Mouse (Mus musculus): ENCODE results near the gene Naa30. TPM values are rescaled to one million over a fixed set of nuclear protein-coding genes. Genes with fewer than 3 reads are reported as not detected.

Naa30 gene
- polyA plus RNA-seq, 1 experiment from 2014 or later, result 12.9 TPM

DNA sequence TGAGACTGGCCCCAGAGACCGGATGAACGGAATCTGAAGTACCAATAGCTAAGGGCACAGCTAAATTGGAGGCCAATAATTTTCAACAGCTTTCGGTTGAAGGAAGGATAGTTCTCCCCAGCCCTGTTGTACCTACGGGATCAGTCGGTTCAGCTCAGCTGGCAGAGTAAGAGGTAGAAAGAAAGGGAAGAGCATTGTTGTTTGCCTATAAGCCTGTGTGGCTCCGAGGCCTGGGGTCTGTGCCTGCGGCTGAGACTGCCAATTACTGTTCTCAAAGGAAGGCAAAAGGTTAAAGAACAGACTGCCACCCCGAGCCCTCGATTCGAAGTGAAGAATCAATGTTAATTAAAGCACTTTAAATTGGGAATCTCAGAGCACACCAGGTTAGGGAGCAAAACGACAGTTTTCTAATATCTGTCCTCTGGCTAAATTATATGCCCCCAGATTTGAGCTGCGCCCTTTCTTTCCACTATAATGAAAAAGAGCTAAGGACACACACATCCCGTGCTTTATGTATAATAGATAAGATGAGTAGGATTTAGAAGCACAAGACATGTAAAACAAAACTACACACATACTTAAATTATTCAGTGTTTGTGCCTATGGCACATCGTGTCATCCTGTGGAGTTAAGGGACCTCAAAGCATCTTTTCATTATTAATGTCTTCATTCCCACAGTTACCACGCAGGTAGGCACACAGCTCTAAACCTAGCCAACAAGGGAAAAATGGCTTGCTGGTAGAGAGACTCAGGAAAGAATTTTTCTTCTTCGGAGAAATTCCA, 13.7 kb upstream of the Naa30 start:
- Histone ChIP-seq H3K9me3 (ENCODE audit: control insufficient read depth, low read depth, low read length) (no peaks in the 10 kb centered on the region), H3K4me1 (ENCODE audit: control insufficient read depth, insufficient read depth, low read length) (no peaks in the 10 kb centered on the region), H3K27me3 (ENCODE audit: control insufficient read depth, insufficient read depth, low read length) (no peaks in the 10 kb centered on the region), H3K9ac (replicated peaks; ENCODE audit: low read depth, low read length) (no peak overlapping the region), H3K36me3 (ENCODE audit: control insufficient read depth, insufficient read depth, low read length) (no peaks in the 10 kb centered on the region), H3K27ac (ENCODE audit: low read length) (no peak overlapping the region), H3K4me3 (ENCODE audit: low read depth, low read length) (no peak overlapping the region), H3K4me2 (replicated peaks; ENCODE audit: low read depth, low read length) (no peak overlapping the region)
- no peak for ATAC-seq (ENCODE audit: insufficient number of reproducible peaks, insufficient read depth, low FRiP score, low read depth)
- 75% methylated on average over 16 of the region's 16 CpGs for WGBS

DNA sequence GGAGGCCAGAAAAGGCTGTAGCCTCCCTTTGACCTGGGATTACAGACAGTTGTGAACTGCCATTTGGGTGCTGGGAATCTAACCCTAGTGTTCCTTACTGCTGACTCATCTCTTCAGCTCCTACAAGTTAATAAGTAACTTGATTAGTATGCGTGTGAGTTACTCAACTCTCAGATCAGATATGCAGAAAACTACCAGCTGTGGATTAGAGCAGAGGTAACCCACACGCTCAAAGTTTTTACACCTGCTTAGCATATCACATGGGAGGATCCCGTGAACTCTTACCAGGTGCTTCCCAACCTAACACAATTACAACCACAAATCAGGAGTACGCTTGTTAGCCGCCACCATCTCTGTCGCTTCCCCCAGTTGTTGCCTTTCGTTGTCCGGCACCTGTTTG, 740 bp upstream of the Naa30 start:
- peak overlapping the region; percentile 95 for H3K4me3 ChIP-seq (ENCODE audit: low read depth, low read length)
- peak; percentile 31; the same call in 1 of the 2 replicates for ATAC-seq (ENCODE audit: insufficient number of reproducible peaks, insufficient read depth, low FRiP score, low read depth)
- 16% methylated on average over 8 of the region's 8 CpGs for WGBS
- H3K9me3 ChIP-seq (ENCODE audit: control insufficient read depth, low read depth, low read length), result no peaks in the 10 kb centered on the region
- peak overlapping the region; percentile 63 for H3K27ac ChIP-seq (ENCODE audit: low read length)
- H3K4me2 ChIP-seq (replicated peaks; ENCODE audit: low read depth, low read length), result peak overlapping the region; percentile 69
- no peaks in the 10 kb centered on the region for H3K27me3 ChIP-seq (ENCODE audit: control insufficient read depth, insufficient read depth, low read length)
- H3K4me1 ChIP-seq (ENCODE audit: control insufficient read depth, insufficient read depth, low read length), result peaks cover 19% of the 10 kb centered on the region
- H3K36me3 ChIP-seq (ENCODE audit: control insufficient read depth, insufficient read depth, low read length), result peaks cover 5% of the 10 kb centered on the region; the same call in 1 of the 2 replicates
- H3K9ac ChIP-seq (replicated peaks; ENCODE audit: low read depth, low read length), result peak overlapping the region; percentile 85; the same call in 1 of the 2 replicates

DNA sequence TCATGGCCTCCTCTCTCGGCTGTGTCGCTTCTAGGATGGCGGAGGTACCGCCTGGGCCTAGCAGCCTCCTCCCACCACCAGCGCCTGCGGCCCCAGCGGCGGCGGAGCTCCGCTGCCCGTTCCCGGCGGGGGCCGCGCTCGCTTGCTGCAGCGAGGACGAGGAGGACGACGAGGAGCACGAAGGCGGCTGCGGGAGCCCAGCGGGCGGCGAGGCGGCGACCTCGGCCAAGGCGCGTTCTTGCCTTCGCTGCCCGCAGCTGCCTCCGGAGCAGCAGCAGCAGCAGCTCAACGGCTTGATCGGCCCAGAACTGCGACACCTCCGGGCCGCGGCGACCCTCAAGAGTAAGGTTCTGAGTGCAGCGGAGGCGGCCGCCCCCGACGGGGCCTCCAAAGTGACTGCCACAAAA, 559 bp downstream of the Naa30 start:
- ATAC-seq (ENCODE audit: insufficient number of reproducible peaks, insufficient read depth, low FRiP score, low read depth), result peak; percentile 69
- Histone ChIP-seq H3K9me3 (ENCODE audit: control insufficient read depth, low read depth, low read length) (no peaks in the 10 kb centered on the region), H3K9ac (replicated peaks; ENCODE audit: low read depth, low read length) (peak overlapping the region; percentile 85), H3K4me3 (ENCODE audit: low read depth, low read length) (peak overlapping the region; percentile 95), H3K27me3 (ENCODE audit: control insufficient read depth, insufficient read depth, low read length) (no peaks in the 10 kb centered on the region), H3K36me3 (ENCODE audit: control insufficient read depth, insufficient read depth, low read length) (peaks cover 5% of the 10 kb centered on the region; the same call in 1 of the 2 replicates), H3K4me1 (ENCODE audit: control insufficient read depth, insufficient read depth, low read length) (peaks cover 19% of the 10 kb centered on the region), H3K4me2 (replicated peaks; ENCODE audit: low read depth, low read length) (peak overlapping the region; percentile 83), H3K27ac (ENCODE audit: low read length) (peak overlapping the region; percentile 84)
- under 1% methylated on average over 40 of the region's 46 CpGs for WGBS

DNA sequence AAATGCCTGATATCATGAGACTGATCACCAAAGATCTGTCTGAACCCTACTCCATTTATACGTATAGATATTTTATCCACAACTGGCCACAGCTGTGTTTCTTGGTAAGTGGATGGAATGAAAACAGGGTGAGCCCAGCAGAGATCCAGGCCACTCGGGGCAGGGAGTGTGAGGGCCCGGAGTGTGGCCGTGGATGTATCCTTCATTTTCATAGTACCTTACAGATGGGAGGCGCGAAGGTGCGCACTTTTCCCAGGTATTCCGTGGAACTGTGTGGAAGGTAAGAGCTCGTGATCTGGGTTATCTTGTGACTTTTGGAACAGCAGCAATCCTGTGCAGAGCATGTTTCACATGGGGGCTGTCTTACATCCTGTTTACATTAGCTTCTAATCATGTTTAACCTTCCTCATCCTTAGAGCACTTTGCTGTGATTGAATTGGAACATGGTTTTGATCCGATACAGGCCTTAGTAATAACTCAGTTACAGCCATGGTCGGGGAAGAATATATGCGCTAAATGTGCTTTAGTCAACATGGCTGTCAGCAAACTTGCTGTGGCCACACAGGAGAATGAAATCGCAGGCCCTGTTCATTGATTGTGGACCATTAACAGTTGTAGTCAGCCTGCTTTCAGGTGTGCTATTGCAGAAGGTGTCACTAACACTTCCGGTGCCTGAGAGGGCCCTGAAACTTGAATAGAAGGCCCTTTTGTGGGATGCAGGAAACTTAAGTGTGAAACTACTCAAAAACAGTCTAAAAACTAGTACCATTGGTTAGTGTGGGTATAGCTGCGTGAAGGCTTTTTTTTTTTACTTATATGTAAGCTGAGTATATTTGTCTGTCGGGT, 1.5 kb downstream of the Naa30 start:
- H3K4me1 ChIP-seq (ENCODE audit: control insufficient read depth, insufficient read depth, low read length), result peaks cover 19% of the 10 kb centered on the region
- H3K27ac ChIP-seq (ENCODE audit: low read length), result no peak overlapping the region
- peak overlapping the region; percentile 83 for H3K4me2 ChIP-seq (replicated peaks; ENCODE audit: low read depth, low read length)
- no peaks in the 10 kb centered on the region for H3K27me3 ChIP-seq (ENCODE audit: control insufficient read depth, insufficient read depth, low read length)
- H3K4me3 ChIP-seq (ENCODE audit: low read depth, low read length), result peak overlapping the region; percentile 95
- WGBS, result 22% methylated on average over 16 of the region's 16 CpGs
- H3K9ac ChIP-seq (replicated peaks; ENCODE audit: low read depth, low read length), result peak overlapping the region; percentile 85
- peaks cover 5% of the 10 kb centered on the region; the same call in 1 of the 2 replicates for H3K36me3 ChIP-seq (ENCODE audit: control insufficient read depth, insufficient read depth, low read length)
- no peak for ATAC-seq (ENCODE audit: insufficient number of reproducible peaks, insufficient read depth, low FRiP score, low read depth)
- H3K9me3 ChIP-seq (ENCODE audit: control insufficient read depth, low read depth, low read length), result no peaks in the 10 kb centered on the region

DNA sequence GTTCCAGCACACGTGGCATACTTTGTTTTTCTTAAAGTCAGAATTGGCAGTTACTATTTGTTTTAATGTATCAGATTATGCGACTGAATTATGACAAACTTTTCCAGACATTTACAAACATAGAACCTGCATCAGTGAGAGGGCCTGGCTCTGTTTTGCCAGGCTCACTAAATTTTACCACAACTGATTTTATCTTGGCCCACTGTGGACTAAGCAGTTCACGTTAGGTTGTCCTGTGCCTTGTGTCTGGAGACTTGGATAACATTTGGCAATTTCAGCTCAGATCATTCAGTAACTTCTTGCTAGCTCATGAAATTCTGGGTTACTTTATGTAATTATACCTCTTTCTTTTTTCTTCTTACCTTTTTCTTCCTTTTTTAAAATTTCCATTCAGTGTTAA, 7.7 kb downstream of the Naa30 start:
- Histone ChIP-seq H3K27ac (ENCODE audit: low read length) (no peak overlapping the region), H3K27me3 (ENCODE audit: control insufficient read depth, insufficient read depth, low read length) (no peaks in the 10 kb centered on the region), H3K4me3 (ENCODE audit: low read depth, low read length) (no peak overlapping the region), H3K4me1 (ENCODE audit: control insufficient read depth, insufficient read depth, low read length) (peaks cover 1% of the 10 kb centered on the region; the same call in 1 of the 2 replicates), H3K4me2 (replicated peaks; ENCODE audit: low read depth, low read length) (no peak overlapping the region), H3K9me3 (ENCODE audit: control insufficient read depth, low read depth, low read length) (no peaks in the 10 kb centered on the region), H3K36me3 (ENCODE audit: control insufficient read depth, insufficient read depth, low read length) (peaks cover 10% of the 10 kb centered on the region; the same call in 1 of the 2 replicates), H3K9ac (replicated peaks; ENCODE audit: low read depth, low read length) (no peak overlapping the region)
- WGBS, result 79% methylated on average over 3 of the region's 3 CpGs
- ATAC-seq (ENCODE audit: insufficient number of reproducible peaks, insufficient read depth, low FRiP score, low read depth), result no peak

DNA sequence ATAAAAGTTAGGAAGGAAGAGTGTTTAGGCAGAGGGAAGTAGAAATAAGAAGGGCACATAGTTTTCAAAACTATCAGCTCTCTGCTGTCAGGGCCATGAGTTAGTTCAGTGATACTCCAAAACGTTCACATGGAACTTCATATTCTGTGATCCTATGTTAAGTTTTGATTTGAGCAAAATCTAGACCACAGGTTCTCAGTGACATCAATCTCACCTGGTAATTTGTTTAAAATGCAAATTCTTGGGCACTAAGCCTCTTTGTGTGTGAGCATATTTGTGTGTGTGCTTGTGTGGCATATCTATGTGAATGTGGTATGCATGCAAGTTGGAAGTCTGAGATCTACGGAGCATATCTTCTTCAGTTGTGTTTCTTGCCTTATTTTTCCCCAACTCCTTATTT, 14.2 kb downstream of the Naa30 start:
- WGBS, result 92% methylated on average over 2 of the region's 2 CpGs
- Histone ChIP-seq H3K4me1 (ENCODE audit: control insufficient read depth, insufficient read depth, low read length) (no peaks in the 10 kb centered on the region), H3K9ac (replicated peaks; ENCODE audit: low read depth, low read length) (no peak overlapping the region), H3K27me3 (ENCODE audit: control insufficient read depth, insufficient read depth, low read length) (no peaks in the 10 kb centered on the region), H3K4me3 (ENCODE audit: low read depth, low read length) (no peak overlapping the region), H3K4me2 (replicated peaks; ENCODE audit: low read depth, low read length) (no peak overlapping the region), H3K27ac (ENCODE audit: low read length) (no peak overlapping the region), H3K36me3 (ENCODE audit: control insufficient read depth, insufficient read depth, low read length) (peaks cover 34% of the 10 kb centered on the region), H3K9me3 (ENCODE audit: control insufficient read depth, low read depth, low read length) (no peaks in the 10 kb centered on the region)
- ATAC-seq (ENCODE audit: insufficient number of reproducible peaks, insufficient read depth, low FRiP score, low read depth), result no peak

DNA sequence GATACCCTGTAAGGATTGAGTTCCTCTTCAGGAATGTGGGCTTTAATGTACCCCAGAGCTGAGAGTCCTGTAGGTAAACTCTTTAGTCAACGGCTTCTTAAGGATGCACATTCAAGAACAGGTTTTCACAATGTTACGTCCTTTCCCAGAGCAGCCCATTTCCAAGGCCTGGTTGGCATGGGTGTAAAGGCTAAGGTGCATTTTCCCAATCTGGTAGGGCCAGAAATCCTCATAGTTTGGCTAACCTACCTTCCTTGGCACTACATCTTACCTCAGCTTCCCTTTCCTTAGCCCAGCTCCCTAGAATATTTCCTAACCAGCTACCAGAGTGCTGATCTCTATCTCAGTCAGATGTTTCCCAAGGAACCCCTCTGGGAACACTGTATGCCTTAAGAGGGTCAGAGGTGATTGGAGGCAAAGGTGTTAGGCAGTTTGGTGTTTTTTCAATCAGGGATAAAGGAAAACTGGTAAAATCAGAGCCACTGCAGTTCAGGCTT, 25.1 kb downstream of the Naa30 start:
- Histone ChIP-seq H3K27me3 (ENCODE audit: control insufficient read depth, insufficient read depth, low read length) (no peaks in the 10 kb centered on the region), H3K9me3 (ENCODE audit: control insufficient read depth, low read depth, low read length) (no peaks in the 10 kb centered on the region), H3K36me3 (ENCODE audit: control insufficient read depth, insufficient read depth, low read length) (no peaks in the 10 kb centered on the region), H3K4me2 (replicated peaks; ENCODE audit: low read depth, low read length) (no peak overlapping the region), H3K9ac (replicated peaks; ENCODE audit: low read depth, low read length) (no peak overlapping the region), H3K27ac (ENCODE audit: low read length) (no peak overlapping the region), H3K4me3 (ENCODE audit: low read depth, low read length) (no peak overlapping the region), H3K4me1 (ENCODE audit: control insufficient read depth, insufficient read depth, low read length) (no peaks in the 10 kb centered on the region)
- WGBS, result 77% methylated on average over 2 of the region's 2 CpGs
- no peak for ATAC-seq (ENCODE audit: insufficient number of reproducible peaks, insufficient read depth, low FRiP score, low read depth)

DNA sequence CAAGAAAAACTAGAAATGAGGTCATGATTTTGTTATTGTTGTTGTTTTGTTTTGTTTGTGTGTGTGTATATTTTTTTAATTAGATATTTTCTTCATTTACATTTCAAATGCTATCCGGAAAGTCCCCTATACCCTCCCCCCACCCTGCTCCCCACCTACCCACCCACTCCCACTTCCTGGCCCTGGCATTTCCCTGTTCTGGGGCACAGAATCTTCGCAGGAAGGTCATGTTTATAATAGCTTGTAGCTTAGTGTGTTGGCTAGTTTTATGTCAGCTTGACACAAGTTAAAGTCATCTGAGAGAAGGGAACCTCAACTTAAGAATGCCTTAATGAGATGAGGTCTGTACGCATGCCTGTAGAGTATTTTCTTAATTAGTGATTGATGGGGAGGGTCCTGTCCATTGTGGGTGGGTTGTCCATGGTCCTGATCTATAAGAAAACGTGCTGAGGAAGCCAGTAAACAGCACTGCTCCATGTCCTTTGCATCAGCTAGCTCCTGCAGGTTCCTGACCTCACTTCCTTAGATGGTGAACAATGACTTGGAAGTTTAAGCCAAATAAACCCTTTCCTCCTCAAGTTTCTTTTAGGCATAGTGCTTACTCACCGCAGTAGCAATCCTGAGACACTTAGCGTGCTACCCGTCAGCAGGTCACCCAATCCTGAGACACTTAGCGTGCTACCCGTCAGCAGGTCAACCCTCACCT, 29.2 kb downstream of the Naa30 start:
- H3K9me3 ChIP-seq (ENCODE audit: control insufficient read depth, low read depth, low read length), result no peaks in the 10 kb centered on the region
- no peak overlapping the region for H3K27ac ChIP-seq (ENCODE audit: low read length)
- WGBS, result 59% methylated on average over 9 of the region's 9 CpGs
- ATAC-seq (ENCODE audit: insufficient number of reproducible peaks, insufficient read depth, low FRiP score, low read depth), result no peak
- H3K4me2 ChIP-seq (replicated peaks; ENCODE audit: low read depth, low read length), result no peak overlapping the region
- no peaks in the 10 kb centered on the region for H3K27me3 ChIP-seq (ENCODE audit: control insufficient read depth, insufficient read depth, low read length)
- no peak overlapping the region for H3K9ac ChIP-seq (replicated peaks; ENCODE audit: low read depth, low read length)
- H3K36me3 ChIP-seq (ENCODE audit: control insufficient read depth, insufficient read depth, low read length), result no peaks in the 10 kb centered on the region
- no peak overlapping the region for H3K4me3 ChIP-seq (ENCODE audit: low read depth, low read length)
- H3K4me1 ChIP-seq (ENCODE audit: control insufficient read depth, insufficient read depth, low read length), result no peaks in the 10 kb centered on the region

All from stomach, embryonic 14.5 days (tissue).